Mouse (Mus musculus) lung, postnatal 36 days (tissue): ENCODE data around the gene Gpr157.
"Not testable (repeated sequence)": the region's sequence is repeated elsewhere in the genome, so short reads cannot be mapped to it uniquely, and the experiment has no call there.

Experiments used
- DNase-seq: peaks from one replicate; pipeline ENCODE4 v3.0.0; 2022; ENCODE audit warnings: mixed read lengths

Gene Gpr157

DNA sequence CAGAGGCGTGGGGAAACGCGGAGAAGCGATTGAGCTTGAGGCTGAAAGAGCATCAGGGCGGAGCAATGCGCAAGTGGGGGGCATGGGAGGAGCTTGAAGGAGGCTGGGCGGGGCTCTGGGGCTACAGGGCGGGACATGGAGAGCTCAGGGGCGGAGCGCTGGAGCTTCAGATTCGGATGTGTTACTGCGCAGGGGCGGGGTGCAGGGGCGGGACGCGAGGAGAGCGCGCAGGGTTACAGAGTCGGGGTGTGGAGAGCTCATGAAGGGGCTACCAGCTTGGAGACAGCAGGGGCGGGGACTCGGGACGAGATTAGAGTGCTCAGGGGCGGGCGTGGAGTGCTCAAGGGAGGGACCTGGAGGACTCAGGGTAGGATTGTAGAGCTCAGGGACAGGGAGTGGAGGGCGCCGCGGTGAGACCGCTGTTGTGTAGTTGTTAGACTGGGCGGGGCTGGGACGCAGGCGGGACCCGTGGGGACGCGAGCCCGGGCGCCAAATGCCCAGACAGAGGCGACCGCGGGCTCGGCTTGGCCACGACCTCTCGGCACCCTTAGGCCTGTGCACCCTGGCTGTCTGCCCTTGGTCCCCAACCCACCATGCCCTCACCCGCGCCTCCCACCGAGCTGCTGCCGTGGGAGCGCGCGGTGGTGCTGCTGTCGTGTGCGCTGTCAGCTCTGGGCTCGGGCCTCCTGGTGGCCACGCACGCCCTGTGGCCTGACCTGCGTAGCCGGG is at the start of gene Gpr157:
TSS of gene Gpr157 (plus strand) at position 205 of the 729 bp plus-strand sequence.
- peak; percentile 97 for DNase-seq

DNA sequence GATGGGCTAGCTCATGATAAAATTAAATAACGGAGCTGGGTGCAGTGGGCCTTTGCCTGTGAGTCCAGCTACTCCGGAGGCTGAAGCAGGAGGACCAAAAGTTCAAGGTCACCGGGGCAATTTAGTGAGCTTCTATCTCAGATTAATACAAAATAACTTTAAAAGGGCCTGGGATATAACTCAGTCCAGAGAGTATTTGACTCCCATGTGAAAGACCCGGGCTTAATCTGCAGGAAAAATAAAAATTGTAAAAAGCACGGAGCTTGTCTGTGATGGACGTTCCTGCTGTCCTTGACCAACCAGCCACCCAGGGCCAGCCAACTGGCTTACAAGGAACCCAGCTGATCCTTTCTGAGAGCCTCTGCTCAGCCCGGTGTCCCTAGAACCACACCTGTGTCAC is 48.6 kb upstream of the Gpr157 start:
- DNase-seq = no peak

- DNase-seq = no peak
Observed at GRCm38 (mm10) chr4:150040003-150040581, 47.1 kb upstream of the Gpr157 start.

GRCm38 (mm10) chr4:150040856-150041255 is 46.3 kb upstream of the Gpr157 start:
- DNase-seq = not testable (repeated sequence)

- no peak for DNase-seq
Observed at GRCm38 (mm10) chr4:150041346-150042110, 45.6 kb upstream of the Gpr157 start.

DNA sequence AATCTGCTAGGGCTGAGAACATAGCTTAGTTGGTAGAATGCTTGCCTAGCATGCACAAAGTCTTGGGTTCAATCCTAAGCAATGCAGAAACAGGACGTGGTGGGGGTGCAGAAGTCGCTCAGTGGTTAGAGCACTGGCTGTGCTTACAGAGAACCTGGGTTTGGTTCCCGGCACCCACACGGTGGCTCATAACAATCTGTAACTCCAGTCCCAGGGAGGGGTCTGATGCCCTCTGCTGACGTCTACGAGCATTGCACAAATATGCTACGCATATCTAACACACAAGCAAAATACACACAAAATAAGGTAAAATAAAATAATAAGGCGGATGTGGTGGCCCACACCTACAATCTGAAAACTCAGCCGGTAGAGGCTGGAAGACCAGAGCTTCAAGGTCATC is 43.6 kb upstream of the Gpr157 start:
- no peak for DNase-seq

DNA sequence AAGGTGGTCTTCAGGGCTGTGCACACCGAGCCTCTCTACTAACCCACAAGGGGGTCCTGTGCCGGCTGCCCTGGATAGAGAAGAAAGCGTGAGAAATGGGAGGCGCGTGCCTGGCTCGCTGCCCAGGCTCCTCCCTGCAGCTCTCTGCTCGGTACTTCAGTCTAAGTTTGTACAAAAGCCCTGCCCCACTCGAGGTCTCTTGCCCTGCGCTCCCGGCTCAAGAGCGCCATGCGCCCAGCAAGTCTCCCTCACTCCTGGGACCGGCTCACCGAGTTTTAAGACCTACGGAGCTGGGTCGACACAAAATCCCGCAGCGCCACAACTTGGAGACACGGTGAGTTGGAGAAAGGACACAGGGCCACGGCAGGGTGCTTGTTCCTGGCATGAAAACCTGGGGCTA is 39.1 kb upstream of the Gpr157 start:
- peak; percentile 89 for DNase-seq

DNA sequence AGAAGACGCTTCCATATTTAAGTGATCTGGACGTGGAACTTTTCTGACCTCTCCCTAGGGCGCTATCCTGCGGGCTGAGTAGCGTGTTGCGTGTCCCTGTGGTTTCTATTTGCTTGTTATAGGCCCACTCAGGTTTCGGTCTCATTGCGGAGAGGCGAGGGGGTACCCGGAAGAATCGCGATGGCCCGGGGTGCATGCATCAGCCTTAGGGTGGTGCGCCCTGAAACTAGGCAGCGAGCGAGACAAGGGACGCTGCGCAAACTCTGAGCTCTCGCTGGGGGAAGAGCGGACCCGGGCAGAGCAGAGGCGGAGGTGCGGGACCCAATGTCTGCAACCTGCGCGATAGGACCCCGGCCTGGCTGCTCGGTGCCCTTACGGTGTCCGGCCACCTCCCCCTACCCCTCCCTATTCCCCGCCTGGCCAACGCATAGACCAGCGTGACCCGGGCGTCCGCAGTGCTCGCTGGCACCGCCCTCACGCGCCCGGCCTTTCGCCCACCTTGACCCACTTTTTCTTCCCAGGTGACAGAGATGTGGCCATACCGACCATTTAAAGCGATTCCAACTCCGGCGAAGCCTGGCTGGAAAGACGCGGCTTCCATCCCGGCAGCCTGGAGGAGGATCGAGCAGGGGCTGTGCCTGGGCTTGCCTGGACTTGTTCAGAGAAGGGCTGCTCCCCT is 38.5 kb upstream of the Gpr157 start:
- no peak for DNase-seq

- DNase-seq = no peak
Observed at GRCm38 (mm10) chr4:150049157-150049513, 38.0 kb upstream of the Gpr157 start.

DNA sequence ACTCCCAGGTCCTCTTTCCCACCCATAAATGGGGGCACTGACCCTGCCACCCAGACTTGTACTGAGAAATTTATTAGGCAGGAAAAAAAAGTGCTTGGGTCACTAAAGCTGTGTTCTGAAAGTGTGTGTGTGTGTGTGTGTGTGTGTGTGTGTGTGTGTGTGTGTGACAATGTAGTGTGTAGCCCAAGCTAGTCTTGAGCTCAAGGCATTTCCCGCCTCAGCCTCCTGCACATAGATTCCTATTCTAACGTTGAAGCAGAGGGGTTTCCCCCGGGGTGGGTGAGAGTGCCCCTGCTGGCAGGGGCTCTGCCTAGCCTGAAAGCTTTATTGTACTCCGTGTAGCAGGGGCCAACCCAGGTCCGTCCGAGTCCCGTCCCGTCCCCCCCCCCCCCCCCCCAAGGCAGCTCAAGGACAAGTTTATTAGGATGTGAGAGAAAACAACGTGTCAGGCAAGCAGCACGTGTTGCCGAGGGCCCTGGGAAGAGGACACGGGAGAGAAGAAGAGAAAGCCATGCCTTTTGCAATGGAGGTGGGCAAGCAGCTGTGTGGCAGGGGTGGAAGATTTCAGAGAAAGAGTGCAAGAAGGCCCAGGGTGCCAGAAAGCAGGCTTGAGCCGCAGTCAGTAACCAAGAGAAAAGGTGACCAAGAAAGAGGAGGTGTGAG is 37.5 kb upstream of the Gpr157 start:
- no peak for DNase-seq

DNA sequence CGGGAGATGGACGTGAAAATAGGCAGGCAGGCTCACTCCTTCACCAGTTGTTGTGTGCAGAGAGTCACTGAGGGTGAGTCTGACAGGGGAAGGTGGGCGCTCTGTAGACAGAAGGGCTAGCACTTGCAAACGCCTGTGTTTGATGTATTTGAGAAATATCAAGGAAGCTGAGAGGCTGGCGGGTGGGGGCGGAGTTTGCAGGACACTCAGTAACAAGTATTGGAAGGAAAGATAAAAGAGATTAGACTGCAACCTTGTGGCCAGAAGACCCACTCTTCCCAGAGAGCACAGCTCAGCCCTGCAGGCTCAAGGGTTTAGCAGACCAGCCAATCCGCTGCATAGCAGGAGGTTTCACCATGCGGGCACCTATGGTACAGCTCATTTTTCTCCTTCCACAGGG is 35.7 kb upstream of the Gpr157 start:
- no peak for DNase-seq

DNA sequence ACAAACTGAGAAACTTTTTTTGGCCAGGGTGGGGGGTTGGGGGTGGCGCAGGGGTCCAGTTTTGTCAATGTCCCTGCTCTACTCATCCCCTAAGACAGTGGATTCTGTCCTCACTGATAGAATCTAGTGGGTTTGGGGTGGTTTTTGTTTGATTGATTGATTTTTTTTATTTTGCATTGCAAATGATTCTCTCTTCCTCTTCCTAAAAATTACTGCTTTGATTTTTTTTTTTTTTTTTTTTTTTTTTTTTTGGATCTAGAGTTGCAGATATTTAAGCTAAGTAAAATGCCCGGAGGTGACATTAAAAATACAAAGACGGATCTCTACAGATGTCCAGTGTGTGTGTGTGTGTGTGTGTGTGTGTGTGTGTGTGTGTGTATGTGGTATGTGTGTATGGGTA is 34.8 kb upstream of the Gpr157 start:
- no peak for DNase-seq

- no peak for DNase-seq
Observed at GRCm38 (mm10) chr4:150056171-150056570, 31.0 kb upstream of the Gpr157 start.

- DNase-seq = no peak
Observed at GRCm38 (mm10) chr4:150057722-150058121, 29.4 kb upstream of the Gpr157 start.

DNA sequence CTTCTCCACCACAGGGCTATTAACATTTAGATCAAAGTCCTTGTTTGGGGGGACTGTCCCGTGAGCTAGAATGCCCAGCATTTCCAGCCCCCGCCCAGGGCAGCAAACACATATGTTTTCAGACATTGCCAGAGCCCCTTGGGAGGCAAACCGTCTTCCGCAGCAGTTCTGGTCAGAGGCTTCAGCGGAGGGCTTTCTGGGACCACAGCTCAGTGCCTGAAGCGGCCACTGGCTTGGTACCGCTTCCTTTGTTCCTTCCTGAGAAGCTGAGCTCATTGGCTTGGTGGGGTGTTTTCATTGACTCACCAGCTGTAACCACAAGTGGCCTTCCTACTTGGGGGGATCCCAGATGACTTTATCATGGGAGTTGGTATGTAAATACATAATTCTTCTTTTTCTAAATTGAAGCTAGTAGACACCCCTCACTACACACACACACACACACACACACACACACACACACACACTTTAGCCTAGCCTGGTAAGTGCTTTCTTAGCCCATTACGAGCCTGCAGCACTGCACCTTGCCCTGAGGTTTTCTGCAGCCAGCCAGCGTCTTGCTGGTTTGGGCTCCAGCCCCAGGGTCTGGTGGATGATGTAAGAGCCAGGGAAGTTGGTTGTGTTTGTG is 27.2 kb upstream of the Gpr157 start:
- no peak for DNase-seq

DNA sequence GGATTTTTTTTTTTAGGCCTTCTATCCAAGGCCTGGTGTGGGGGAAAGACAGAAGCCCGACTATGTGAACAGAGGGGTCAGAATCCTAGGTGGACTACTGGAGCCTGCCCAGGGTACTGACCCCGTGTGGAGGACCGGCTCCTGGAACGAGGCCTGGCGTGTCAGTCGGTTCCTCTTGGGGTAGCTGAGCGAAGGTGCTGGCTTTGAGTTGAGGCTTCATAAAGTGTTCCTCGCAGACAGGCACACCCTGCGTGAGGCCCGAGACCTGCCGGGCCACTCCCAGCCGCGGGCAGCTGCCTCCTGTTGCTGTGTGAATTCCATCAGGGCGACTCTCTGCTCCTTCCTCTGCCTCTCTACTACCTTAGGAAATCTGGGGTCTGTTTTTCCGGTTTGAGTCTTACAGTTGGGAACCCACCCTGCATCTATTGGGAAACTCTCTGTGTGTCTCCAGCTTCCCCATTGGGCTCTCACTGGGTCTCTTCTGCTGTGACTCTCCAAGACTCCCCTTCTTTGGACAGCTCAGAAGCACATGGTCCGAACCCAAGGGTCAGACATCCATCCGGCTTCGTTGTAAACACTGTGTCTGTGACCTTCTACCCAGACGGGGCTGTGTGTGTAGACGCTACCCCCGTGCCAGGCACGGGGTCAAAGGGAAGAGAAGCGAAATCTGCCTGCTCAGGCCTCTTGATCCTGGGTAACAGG is 26.5 kb upstream of the Gpr157 start:
- peak; percentile 66 for DNase-seq

DNA sequence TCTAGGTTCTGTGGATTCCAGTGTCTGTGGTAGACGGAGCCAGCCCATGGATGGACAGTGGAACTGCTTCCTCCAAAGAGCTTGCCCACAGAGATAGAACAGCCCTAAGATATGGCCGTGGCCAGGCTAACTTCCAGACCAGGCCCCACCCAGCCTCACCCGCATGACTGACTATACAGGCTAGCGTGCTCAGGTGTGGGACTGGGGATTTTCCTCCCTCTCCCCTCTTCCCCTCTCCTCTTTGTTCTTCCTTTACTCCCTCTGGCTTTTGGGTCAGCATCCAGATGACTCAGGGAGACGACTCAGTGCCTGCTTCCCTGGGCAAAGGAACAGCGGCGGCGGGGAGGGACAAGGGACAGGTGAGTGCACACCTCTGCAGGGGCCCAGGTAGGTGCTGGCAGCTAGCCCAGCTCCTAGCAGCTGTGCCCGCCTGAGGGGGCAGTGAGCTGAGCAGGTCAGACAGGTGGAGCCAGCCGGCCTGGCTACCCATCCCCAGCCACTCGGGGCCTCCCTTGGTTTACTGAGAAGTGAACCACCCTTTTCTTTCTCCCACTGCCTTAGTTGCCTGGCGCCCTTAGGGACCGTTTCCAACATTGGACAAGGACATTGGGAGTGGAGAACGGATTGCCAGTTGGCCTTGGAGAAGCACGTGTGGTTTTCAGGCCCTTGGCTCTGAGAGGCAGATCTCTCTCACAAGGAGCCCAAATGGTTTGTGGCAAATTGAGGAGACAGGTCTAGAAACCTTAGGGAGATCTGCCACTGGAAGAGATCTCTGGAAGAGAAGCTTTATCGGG is 25.5 kb upstream of the Gpr157 start:
- no peak for DNase-seq

DNA sequence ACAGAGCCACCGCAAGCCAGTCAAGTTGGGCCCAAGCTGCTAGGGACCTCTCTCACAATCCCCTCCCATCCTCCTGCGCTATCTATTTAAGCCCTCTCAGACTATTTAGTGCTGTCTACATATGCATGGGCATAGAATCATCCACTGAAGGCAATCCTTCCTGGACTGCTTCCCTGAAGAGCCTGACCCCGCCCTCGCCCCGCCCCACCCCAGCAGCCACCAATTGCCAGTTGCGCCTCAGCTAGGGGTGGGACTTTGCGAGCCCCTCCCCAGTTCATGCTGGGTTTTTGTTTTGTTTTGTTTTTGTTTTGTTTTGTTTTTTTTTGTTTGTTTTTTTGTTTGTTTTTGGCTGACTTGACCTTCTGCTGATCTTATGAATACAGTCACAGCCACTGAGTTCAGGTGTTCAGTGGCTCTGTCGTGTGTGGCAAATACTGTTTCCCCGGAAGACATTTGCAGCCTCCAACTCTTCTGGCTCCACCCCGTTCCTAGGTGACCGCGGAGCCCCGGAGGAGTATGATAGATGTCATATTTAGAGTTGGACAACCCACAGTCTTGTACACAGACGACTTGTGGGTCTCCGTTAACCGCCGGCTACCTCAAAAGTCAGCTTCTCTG is 20.4 kb upstream of the Gpr157 start:
- DNase-seq = no peak

DNA sequence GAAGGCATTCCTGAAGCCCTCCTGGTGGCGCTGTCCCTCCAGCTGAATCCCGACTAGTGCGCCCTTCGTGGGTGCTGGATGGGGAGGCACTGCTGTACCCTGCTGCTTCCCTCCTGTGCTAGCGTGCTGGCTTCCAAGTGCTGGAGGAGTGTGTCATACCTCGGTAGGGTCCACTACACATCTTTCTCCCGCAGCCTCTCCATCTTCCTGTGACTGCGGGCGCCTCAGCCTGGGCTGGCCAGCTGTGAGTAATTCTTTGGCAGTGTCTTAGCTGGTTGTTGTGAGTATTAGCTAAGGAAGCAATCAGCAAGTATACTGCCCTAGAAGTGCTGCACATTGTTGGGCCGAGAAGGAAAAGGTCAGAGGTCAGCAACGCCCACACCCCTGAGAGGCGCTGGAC is 18.9 kb upstream of the Gpr157 start:
- DNase-seq = no peak

- no peak for DNase-seq
Observed at GRCm38 (mm10) chr4:150070136-150070535, 17.0 kb upstream of the Gpr157 start.
